8 mouse cellular contexts compared by ENCODE assay signal in the genomic region with DNA sequence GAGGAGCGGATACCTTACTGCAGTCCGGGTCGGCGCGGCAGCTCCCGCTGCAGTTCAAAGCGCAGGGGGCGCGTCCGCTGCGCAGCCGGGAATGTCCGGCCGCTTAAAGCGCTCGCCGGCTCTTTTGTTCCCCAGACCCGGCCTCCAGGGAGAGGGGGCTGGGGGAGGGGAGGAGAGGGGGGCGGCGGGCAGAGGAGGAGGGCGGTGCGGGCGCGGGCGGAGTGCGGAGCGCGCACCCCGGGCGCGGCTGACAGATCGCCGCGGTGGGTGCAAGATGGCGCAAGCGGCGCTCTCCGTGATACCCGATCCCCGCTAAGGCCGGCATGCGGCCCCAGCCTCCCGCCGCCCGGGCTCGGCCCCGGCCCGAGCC. TPM values are rescaled to one million over a fixed set of nuclear protein-coding genes. Genes with fewer than 3 reads are reported as not detected.
DNase-seq lines count a peak whose midpoint lies in the region; ATAC-seq lines count a peak whose summit lies in the region.

A gene (plus strand): TSS at position 254 of the 370 bp plus-strand sequence.

- peak within 1 kb of the TSS; percentile 100 for H3K4me2 ChIP-seq in limb, embryonic 15.5 days
- peak within 1 kb of the TSS; percentile 80 for H3K4me2 ChIP-seq in neural tube, embryonic 12.5 days (replicated peaks)

- ATAC-seq in frontal cortex, adult (ENCODE audit: low TSS enrichment): peak; percentile 41; the same call in 1 of the 2 replicates
- ATAC-seq in limb, embryonic 15.5 days (ENCODE audit: insufficient number of reproducible peaks, low FRiP score, low TSS enrichment, low read depth): peak; percentile 59; the same call in 1 of the 2 replicates
- ATAC-seq in neural tube, embryonic 12.5 days (ENCODE audit: low FRiP score, low read depth): peak; percentile 86

- intact Hi-C loops in heart, postnatal 10 days (cut with DNase I): no loop called here

- WGBS in limb, embryonic 15.5 days: under 1% methylated on average over 45 of the region's 48 CpGs
- under 1% methylated on average over 47 of the region's 48 CpGs for WGBS in neural tube, embryonic 12.5 days

- DNase-seq in frontal cortex, adult 2 months (ENCODE audit: extremely low spot score in 1 of 2, low spot score in 1 of 2): no peak
- peak; percentile 27 for DNase-seq in urinary bladder, postnatal 25 days (ENCODE audit: low spot score)
- DNase-seq in urinary bladder, adult 2 months (ENCODE audit: low spot score): no peak
- peak; percentile 40 to 53 for DNase-seq in heart, postnatal 10 days
- DNase-seq in thymus, postnatal 10 days (ENCODE audit: low spot score in 2 of 2): no peak

- H3K27me3 ChIP-seq in limb, embryonic 15.5 days: peaks cover 61% of the 10 kb centered on the region
- no peaks in the 10 kb centered on the region for H3K27me3 ChIP-seq in neural tube, embryonic 12.5 days (replicated peaks)

- peak within 1 kb of the TSS; percentile 65 for H3K9ac ChIP-seq in limb, embryonic 15.5 days
- peak within 1 kb of the TSS; percentile 98 for H3K9ac ChIP-seq in neural tube, embryonic 12.5 days

- no peaks in the 10 kb centered on the region for H3K9me3 ChIP-seq in limb, embryonic 15.5 days
- H3K9me3 ChIP-seq in neural tube, embryonic 12.5 days: no peaks in the 10 kb centered on the region

- H3K4me1 ChIP-seq in limb, embryonic 15.5 days: peaks cover 22% of the 10 kb centered on the region
- H3K4me1 ChIP-seq in neural tube, embryonic 12.5 days: peaks cover 47% of the 10 kb centered on the region

- H3K27ac ChIP-seq in limb, embryonic 15.5 days: peak within 1 kb of the TSS; percentile 47
- peak within 1 kb of the TSS; percentile 92 for H3K27ac ChIP-seq in neural tube, embryonic 12.5 days

- peak within 1 kb of the TSS; percentile 71 for H3K4me3 ChIP-seq in limb, embryonic 15.5 days
- H3K4me3 ChIP-seq in neural tube, embryonic 12.5 days: peak within 1 kb of the TSS; percentile 95

- peaks cover 2% of the 10 kb centered on the region; the same call in 1 of the 2 replicates for H3K36me3 ChIP-seq in limb, embryonic 15.5 days
- H3K36me3 ChIP-seq in neural tube, embryonic 12.5 days: peaks cover 17% of the 10 kb centered on the region

RNA-seq across cellular contexts. Expression of the gene that starts here (rescaled TPM):
- 2.6 and 3.1 TPM in 2 replicates for polyA plus RNA-seq in frontal cortex, adult 2 months (2012; rRNA removed)
- polyA plus RNA-seq in urinary bladder, adult 2 months (2012; rRNA removed): 2.3 and 2.7 TPM in 2 replicates
- total RNA-seq in heart, postnatal 10 days (2021): under 1 TPM; 0.22 to 0.40 TPM
- polyA plus RNA-seq in limb, embryonic 15.5 days (2015; fragmentation: Nextera tagmentation; extraction: Ambion mirVana): 0.43 and 0.52 TPM in 2 replicates
- polyA plus RNA-seq in neural tube, embryonic 12.5 days (2016; fragmentation: Nextera tagmentation; extraction: Ambion mirVana): 32.6 and 36.4 TPM in 2 replicates

Comparison
In these comparisons a context has a peak if more than half of its experiments do, and no peak if none do; other contexts are left out.
1. Peak in DNase-seq in heart, postnatal 10 days; RNA of the gene not detected or under 1 TPM.
2. Peak in ATAC-seq, H3K4me3 ChIP-seq, H3K27ac ChIP-seq, H3K9ac ChIP-seq and H3K4me2 ChIP-seq in limb, embryonic 15.5 days; RNA of the gene not detected or under 1 TPM.